In the genomic region with DNA sequence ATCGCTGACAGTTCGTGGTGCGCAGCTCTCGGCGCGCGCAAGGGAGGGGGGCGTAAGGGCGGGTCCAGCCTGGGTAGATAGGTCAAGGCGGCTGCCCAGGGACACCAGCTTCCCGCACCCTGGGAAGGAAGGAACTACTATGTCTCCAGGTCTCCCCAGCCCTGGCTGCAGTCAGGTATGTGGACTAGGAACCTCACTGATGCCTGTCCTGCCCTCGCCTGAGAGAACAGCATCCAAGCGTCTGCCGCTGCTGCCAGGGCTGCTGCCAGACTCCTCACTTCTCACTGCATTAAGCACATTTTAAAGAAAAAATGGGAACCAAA, we compare ENCODE assay signal across 8 mouse cellular contexts.
DNase-seq lines count a peak whose midpoint lies in the region; ATAC-seq and TF ChIP-seq lines count a peak whose summit lies in the region.

No protein-coding gene starts in this region.

- H3K4me2 ChIP-seq in embryonic facial prominence, embryonic 12.5 days (replicated peaks) = peak overlapping the region; percentile 80
- H3K4me2 ChIP-seq in neural tube, embryonic 11.5 days (ENCODE audit: low read depth) = peak overlapping the region; percentile 69

- DNase-seq in gastrocnemius, postnatal 10 days = peak; percentile 3
- no peak for DNase-seq in gastrocnemius, adult 8-10 months (ENCODE audit: low spot score in 2 of 2)
- DNase-seq in kidney, postnatal 14 days = peak; percentile 2
- DNase-seq in neural tube, embryonic 11.5 days (ENCODE audit: low spot score) = peak; percentile 63
- no peak for DNase-seq in layer of hippocampus, postnatal 14 days (ENCODE audit: low spot score in 2 of 2)
- DNase-seq in urinary bladder, postnatal 25 days (ENCODE audit: low spot score) = no peak

- no peak overlapping the region for H3K27ac ChIP-seq in embryonic facial prominence, embryonic 12.5 days
- H3K27ac ChIP-seq in neural tube, embryonic 11.5 days (ENCODE audit: low read depth, low read length) = no peak overlapping the region

- H3K9me3 ChIP-seq in E14TG2a.4 (ENCODE audit: low read length) = no peaks in the 10 kb centered on the region
- no peaks in the 10 kb centered on the region for H3K9me3 ChIP-seq in embryonic facial prominence, embryonic 12.5 days
- no peaks in the 10 kb centered on the region for H3K9me3 ChIP-seq in neural tube, embryonic 11.5 days (ENCODE audit: control insufficient read depth, low read length)

- WGBS in embryonic facial prominence, embryonic 12.5 days = 3% methylated on average over 14 of the region's 14 CpGs
- under 1% methylated on average over 14 of the region's 14 CpGs for WGBS in neural tube, embryonic 11.5 days

- H3K4me3 ChIP-seq in E14TG2a.4 (replicated peaks; ENCODE audit: low read length) = peak overlapping the region; percentile 67
- peak overlapping the region; percentile 50 for H3K4me3 ChIP-seq in embryonic facial prominence, embryonic 12.5 days
- peak overlapping the region; percentile 43 for H3K4me3 ChIP-seq in neural tube, embryonic 11.5 days (ENCODE audit: low read depth, low read length)

- ATAC-seq in embryonic facial prominence, embryonic 12.5 days (ENCODE audit: insufficient number of reproducible peaks, insufficient read depth, low FRiP score, low TSS enrichment) = peak; percentile 68
- peak; percentile 79 for ATAC-seq in neural tube, embryonic 11.5 days (ENCODE audit: insufficient read depth, low FRiP score, low TSS enrichment)

- H3K36me3 ChIP-seq in E14TG2a.4 (ENCODE audit: insufficient read depth, low read length) = no peaks in the 10 kb centered on the region
- no peaks in the 10 kb centered on the region for H3K36me3 ChIP-seq in embryonic facial prominence, embryonic 12.5 days
- no peaks in the 10 kb centered on the region for H3K36me3 ChIP-seq in neural tube, embryonic 11.5 days (ENCODE audit: control insufficient read depth, insufficient read depth, low read length)

- TF ChIP-seq CTCF in E14TG2a.4 (conservative IDR thresholded peaks at IDR 0.05; ENCODE audit: low read length) = no peak

- no peaks in the 10 kb centered on the region for H3K4me1 ChIP-seq in E14TG2a.4 (replicated peaks; ENCODE audit: low read depth, low read length)
- no peaks in the 10 kb centered on the region for H3K4me1 ChIP-seq in embryonic facial prominence, embryonic 12.5 days
- no peaks in the 10 kb centered on the region for H3K4me1 ChIP-seq in neural tube, embryonic 11.5 days (ENCODE audit: control insufficient read depth, insufficient read depth, low read length)

- H3K27me3 ChIP-seq in E14TG2a.4 (ENCODE audit: insufficient read depth, low read length) = peaks cover 27% of the 10 kb centered on the region
- no peaks in the 10 kb centered on the region; the same call in 1 of the 2 replicates for H3K27me3 ChIP-seq in embryonic facial prominence, embryonic 12.5 days
- no peaks in the 10 kb centered on the region for H3K27me3 ChIP-seq in neural tube, embryonic 11.5 days (ENCODE audit: control insufficient read depth, insufficient read depth, low read length)

- peak overlapping the region; percentile 25 for H3K9ac ChIP-seq in embryonic facial prominence, embryonic 12.5 days
- H3K9ac ChIP-seq in neural tube, embryonic 11.5 days (ENCODE audit: low read length) = peak overlapping the region; percentile 59

Comparison
In these comparisons a context has a peak if more than half of its experiments do, and no peak if none do; other contexts are left out.
1. DNase-seq: peak in gastrocnemius, postnatal 10 days (single experiment), kidney, postnatal 14 days (single experiment) and neural tube, embryonic 11.5 days (single experiment); none in gastrocnemius, adult 8-10 months (0 of 2), layer of hippocampus, postnatal 14 days (0 of 2) and urinary bladder, postnatal 25 days (single experiment).
2. Peak in every context shown above with its lines, with median percentiles within 50 percentile points of each other: H3K4me3 ChIP-seq.